Comparison of ENCODE assay signal across 7 mouse cellular contexts in the genomic region with DNA sequence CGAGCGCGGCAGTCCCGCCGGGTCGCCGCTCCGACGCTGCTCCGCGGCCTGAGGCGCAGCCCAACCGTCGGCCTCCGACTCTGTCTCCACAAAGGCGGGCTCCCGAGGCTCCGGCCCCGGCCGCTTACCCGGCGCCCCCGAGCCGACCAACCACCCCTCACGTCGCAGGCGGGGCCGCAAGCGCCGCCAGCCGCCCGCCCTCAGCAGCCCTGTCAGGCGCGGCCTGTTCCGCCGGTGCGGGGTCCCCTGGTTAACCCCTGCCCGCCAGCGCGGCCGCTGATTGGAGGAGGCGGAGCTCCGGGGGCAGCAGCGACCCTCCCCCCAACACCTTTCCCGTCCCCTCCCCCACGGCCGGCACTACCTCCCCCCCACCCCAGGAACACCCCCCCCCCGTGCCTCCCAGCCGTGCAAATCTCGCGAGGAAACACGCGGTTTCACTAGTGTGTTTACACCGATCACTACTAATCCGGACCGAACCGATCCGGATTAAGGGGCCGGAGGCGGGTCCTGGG. TPM values are rescaled to one million over a fixed set of nuclear protein-coding genes. Genes with fewer than 3 reads are reported as not detected.
DNase-seq lines count a peak whose midpoint lies in the region; ATAC-seq lines count a peak whose summit lies in the region.

No protein-coding gene starts in this region.

- peak overlapping the region; percentile 95 for H3K27ac ChIP-seq in intestine, embryonic 16.5 days (ENCODE audit: low read length)
- H3K27ac ChIP-seq in midbrain, embryonic 11.5 days (ENCODE audit: low read depth, low read length): peak overlapping the region; percentile 93

- DNase-seq in adrenal gland, adult 18-20 months (ENCODE audit: low spot score in 2 of 2): peak; percentile 87 to 91
- peak; percentile 97 for DNase-seq in embryo, embryonic 11 days
- DNase-seq in gastrocnemius, postnatal 36 days: peak; percentile 88
- peak; percentile 85 to 90 for DNase-seq in left cerebral cortex, postnatal 36 days (ENCODE audit: low spot score in 2 of 2)
- peak; percentile 99 for DNase-seq in midbrain, embryonic 11.5 days (ENCODE audit: low spot score, missing footprints)
- DNase-seq in skeletal muscle tissue, adult 2 months (ENCODE audit: low read depth, low spot score): peak; percentile 94

- peaks cover 6% of the 10 kb centered on the region for H3K36me3 ChIP-seq in intestine, embryonic 16.5 days (ENCODE audit: control insufficient read depth, insufficient read depth, low read length)
- peaks cover 8% of the 10 kb centered on the region for H3K36me3 ChIP-seq in midbrain, embryonic 11.5 days (ENCODE audit: control insufficient read depth, insufficient read depth, low read length)

- H3K9ac ChIP-seq in intestine, embryonic 16.5 days (ENCODE audit: low read depth, low read length): peak overlapping the region; percentile 100
- peak overlapping the region; percentile 98 for H3K9ac ChIP-seq in midbrain, embryonic 11.5 days (ENCODE audit: low read length)

- no peaks in the 10 kb centered on the region for H3K9me3 ChIP-seq in intestine, embryonic 16.5 days (ENCODE audit: control insufficient read depth, low read length)
- H3K9me3 ChIP-seq in midbrain, embryonic 11.5 days (ENCODE audit: control insufficient read depth, low read length): no peaks in the 10 kb centered on the region

- under 1% methylated on average over 46 of the region's 60 CpGs for WGBS in intestine, embryonic 16.5 days
- under 1% methylated on average over 45 of the region's 60 CpGs for WGBS in midbrain, embryonic 11.5 days

- peak overlapping the region; percentile 87 for H3K4me2 ChIP-seq in intestine, embryonic 16.5 days (ENCODE audit: low read depth, low read length)
- H3K4me2 ChIP-seq in midbrain, embryonic 11.5 days: peak overlapping the region; percentile 81

- intact Hi-C loops in gastrocnemius, postnatal 36 days (cut with DNase I): no loop called here
- intact Hi-C loops in left cerebral cortex, postnatal 36 days (cut with DNase I): loop anchor here (2.0 kb wide), 1 partner anchor 54 kb away; the partner anchor contains the start of gene Mettl2

- no peaks in the 10 kb centered on the region for H3K27me3 ChIP-seq in intestine, embryonic 16.5 days (replicated peaks; ENCODE audit: control insufficient read depth, insufficient read depth, low read length)
- H3K27me3 ChIP-seq in midbrain, embryonic 11.5 days (ENCODE audit: control insufficient read depth, insufficient read depth, low read length): no peaks in the 10 kb centered on the region

- H3K4me1 ChIP-seq in intestine, embryonic 16.5 days (ENCODE audit: control insufficient read depth, insufficient read depth, low read length): peaks cover 15% of the 10 kb centered on the region
- peaks cover 11% of the 10 kb centered on the region for H3K4me1 ChIP-seq in midbrain, embryonic 11.5 days (ENCODE audit: control insufficient read depth, insufficient read depth, low read length)

- peak; percentile 98 for ATAC-seq in intestine, embryonic 16.5 days
- ATAC-seq in midbrain, embryonic 11.5 days (ENCODE audit: low FRiP score): peak; percentile 98

- H3K4me3 ChIP-seq in intestine, embryonic 16.5 days (ENCODE audit: low read length): peak overlapping the region; percentile 98
- H3K4me3 ChIP-seq in midbrain, embryonic 11.5 days (ENCODE audit: low read depth, low read length): peak overlapping the region; percentile 94

RNA-seq across cellular contexts. Expression of gene Tlk2, which starts 2.6 kb away (rescaled TPM):
- 10 to 100 TPM; 47.8 to 51.5 TPM for total RNA-seq in adrenal gland, adult 18-20 months (2021)
- total RNA-seq in gastrocnemius, postnatal 36 days (2021): 10 to 100 TPM; 37.4 to 41.1 TPM
- polyA plus RNA-seq in intestine, embryonic 16.5 days (2015; fragmentation: Nextera tagmentation; extraction: Ambion mirVana): 8.4 and 9.3 TPM in 2 replicates
- 10 to 100 TPM; 52.8 to 67.7 TPM for total RNA-seq in left cerebral cortex, postnatal 36 days (2021)
- 29.4 and 33.1 TPM in 2 replicates for polyA plus RNA-seq in midbrain, embryonic 11.5 days (2014; fragmentation: Nextera tagmentation; extraction: Ambion mirVana)

RNA-seq across cellular contexts. Expression of gene Gm10842, which starts 34.5 kb away (rescaled TPM):
- not detected for total RNA-seq in adrenal gland, adult 18-20 months (2021)
- not detected for total RNA-seq in gastrocnemius, postnatal 36 days (2021)
- polyA plus RNA-seq in intestine, embryonic 16.5 days (2015; fragmentation: Nextera tagmentation; extraction: Ambion mirVana): not detected in 2 replicates
- not detected for total RNA-seq in left cerebral cortex, postnatal 36 days (2021)
- polyA plus RNA-seq in midbrain, embryonic 11.5 days (2014; fragmentation: Nextera tagmentation; extraction: Ambion mirVana): not detected in 2 replicates

RNA-seq across cellular contexts. Expression of gene Mettl2, which starts 55.0 kb away (rescaled TPM):
- 10 to 100 TPM; 23.0 to 23.9 TPM for total RNA-seq in adrenal gland, adult 18-20 months (2021)
- total RNA-seq in gastrocnemius, postnatal 36 days (2021): 1 to 10 TPM; 6.0 to 8.4 TPM
- polyA plus RNA-seq in intestine, embryonic 16.5 days (2015; fragmentation: Nextera tagmentation; extraction: Ambion mirVana): 31.3 and 34.2 TPM in 2 replicates
- 10 to 100 TPM; 17.2 to 17.8 TPM for total RNA-seq in left cerebral cortex, postnatal 36 days (2021)
- 41.4 and 46.9 TPM in 2 replicates for polyA plus RNA-seq in midbrain, embryonic 11.5 days (2014; fragmentation: Nextera tagmentation; extraction: Ambion mirVana)

Comparison
In these comparisons a context has a peak if more than half of its experiments do, and no peak if none do; other contexts are left out.
1. Peak in every context shown above with its lines: DNase-seq, ATAC-seq, H3K4me3 ChIP-seq and H3K27ac ChIP-seq.